Mouse (Mus musculus) lung, postnatal 0 days (tissue): ENCODE results near the gene 6030468B19Rik. TPM values are rescaled to one million over a fixed set of nuclear protein-coding genes. Genes with fewer than 3 reads are reported as not detected.

Experiments used
- ATAC-seq: fragments of 200-750 bp; cut with Nextera tagmentation; 2 replicates; pipeline ENCODE4 v1.8.0; 2017; ENCODE audit warnings: moderate library complexity
- DNase-seq: peaks from one replicate; pipeline ENCODE4 v3.0.0-alpha.2; 2016; ENCODE audit warnings: low spot score
- H3K27ac ChIP-seq: fragments of 300-500 bp; sonication (generic); 2 replicates; pipeline ENCODE4 v1.5.1; 2014; ENCODE audit warnings: antibody characterized with exemption, mild to moderate bottlenecking, low read length, mixed read lengths
- H3K27me3 ChIP-seq: fragments of 300-500 bp; sonication (generic); replicated peaks from 2 replicates; pipeline ENCODE4 v1.6.1; 2014; ENCODE audit warnings: low read length, mixed read lengths; ENCODE audit not compliant: insufficient read depth
- H3K36me3 ChIP-seq: fragments of 300-500 bp; sonication (generic); 2 replicates; pipeline ENCODE4 v1.6.1; 2014; ENCODE audit warnings: low read length, mixed read lengths; ENCODE audit not compliant: insufficient read depth
- H3K4me1 ChIP-seq: fragments of 300-500 bp; sonication (generic); 2 replicates; pipeline ENCODE4 v1.6.1; 2014; ENCODE audit warnings: antibody characterized with exemption, low read depth, low read length, mixed read lengths; ENCODE audit not compliant: insufficient read depth
- H3K4me2 ChIP-seq: fragments of 300-500 bp; sonication (generic); replicated peaks from 2 replicates; pipeline ENCODE4 v1.6.1; 2014; ENCODE audit warnings: low read depth, mild to moderate bottlenecking, low read length, moderate library complexity, mixed read lengths
- H3K4me3 ChIP-seq: fragments of 300-500 bp; sonication (generic); 2 replicates; pipeline ENCODE4 v1.5.1; 2014; ENCODE audit warnings: low read depth, low read length
- H3K9ac ChIP-seq: fragments of 300-500 bp; sonication (generic); replicated peaks from 2 replicates; pipeline ENCODE4 v1.6.1; 2014; ENCODE audit warnings: low read depth, mild to moderate bottlenecking
- H3K9me3 ChIP-seq: fragments of 300-500 bp; sonication (generic); 2 replicates; pipeline ENCODE4 v1.6.1; 2016; ENCODE audit warnings: low read length, mixed read lengths
- CTCF ChIP-seq: IDR thresholded peaks from 2 replicates; pipeline ENCODE4 v1.5.1; 2016; ENCODE audit warnings: antibody characterized with exemption, mild to moderate bottlenecking
- EP300 ChIP-seq: IDR thresholded peaks from 2 replicates; pipeline ENCODE4 v1.6.1; 2016; ENCODE audit warnings: antibody characterized with exemption, mild to moderate bottlenecking, control low read depth
- WGBS: fragments of 180-500 bp; shearing (Covaris S2); extraction: QIAGEN DNeasy Blood & Tissue Kit; methylation state at CpG from one replicate; pipeline ENCODE4 v1.1.7; 2014; 5-methylcytosine and 5-hydroxymethylcytosine counted together
- polyA plus RNA-seq: library from polyadenylated mRNA; unstranded; fragments of >200 nt; fragmentation: Nextera tagmentation; extraction: Ambion mirVana; gene quantifications from 2 replicates; pipeline ENCODE4 v1.2.1, GENCODE M21; 2015

6030468B19Rik gene
- polyA plus RNA-seq, 1 experiment from 2014 or later = not detected

DNA sequence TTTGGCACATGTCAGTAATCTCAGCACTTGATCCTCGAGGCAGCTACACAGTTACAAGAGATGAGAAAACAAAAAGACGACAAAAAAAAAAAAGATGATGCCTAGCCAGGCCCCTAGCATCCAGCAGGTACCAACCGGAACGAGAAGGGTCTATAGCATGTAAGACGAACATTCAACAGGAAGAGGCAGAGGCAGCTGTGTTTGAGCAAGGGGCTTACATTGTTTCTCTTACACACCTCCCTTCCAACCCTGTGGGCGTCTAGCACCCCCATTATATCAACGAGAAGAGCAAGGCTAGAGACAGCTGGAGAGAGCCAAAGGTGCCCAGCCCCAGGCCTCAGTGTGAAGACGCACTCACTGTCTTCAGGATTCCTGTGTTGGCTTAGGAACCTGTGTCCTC, 29.5 kb downstream of the 6030468B19Rik start:
- Histone ChIP-seq H3K9ac (no peak overlapping the region), H3K9me3 (no peaks in the 10 kb centered on the region), H3K4me3 (no peak overlapping the region), H3K4me2 (no peak overlapping the region), H3K27ac (no peak overlapping the region), H3K36me3 (no peaks in the 10 kb centered on the region), H3K27me3 (no peaks in the 10 kb centered on the region), H3K4me1 (peaks cover 66% of the 10 kb centered on the region)
- DNase-seq = no peak
- TF ChIP-seq CTCF (no peak), EP300 (no peak)
- 44% methylated on average over 8 of the region's 8 CpGs for WGBS
- ATAC-seq = no peak

GRCm38 (mm10) chr11:117827386-117827785, 29.9 kb downstream of the 6030468B19Rik start:
- no peaks in the 10 kb centered on the region for H3K36me3 ChIP-seq
- H3K9ac ChIP-seq = no peak overlapping the region
- no peak for ATAC-seq
- no peak overlapping the region for H3K4me2 ChIP-seq
- no peaks in the 10 kb centered on the region for H3K9me3 ChIP-seq
- H3K27ac ChIP-seq = no peak overlapping the region
- WGBS = 30% methylated on average over 3 of the region's 3 CpGs
- H3K27me3 ChIP-seq = no peaks in the 10 kb centered on the region
- TF ChIP-seq CTCF (no peak), EP300 (no peak)
- H3K4me1 ChIP-seq = peaks cover 68% of the 10 kb centered on the region
- DNase-seq = no peak
- no peak overlapping the region for H3K4me3 ChIP-seq

DNA sequence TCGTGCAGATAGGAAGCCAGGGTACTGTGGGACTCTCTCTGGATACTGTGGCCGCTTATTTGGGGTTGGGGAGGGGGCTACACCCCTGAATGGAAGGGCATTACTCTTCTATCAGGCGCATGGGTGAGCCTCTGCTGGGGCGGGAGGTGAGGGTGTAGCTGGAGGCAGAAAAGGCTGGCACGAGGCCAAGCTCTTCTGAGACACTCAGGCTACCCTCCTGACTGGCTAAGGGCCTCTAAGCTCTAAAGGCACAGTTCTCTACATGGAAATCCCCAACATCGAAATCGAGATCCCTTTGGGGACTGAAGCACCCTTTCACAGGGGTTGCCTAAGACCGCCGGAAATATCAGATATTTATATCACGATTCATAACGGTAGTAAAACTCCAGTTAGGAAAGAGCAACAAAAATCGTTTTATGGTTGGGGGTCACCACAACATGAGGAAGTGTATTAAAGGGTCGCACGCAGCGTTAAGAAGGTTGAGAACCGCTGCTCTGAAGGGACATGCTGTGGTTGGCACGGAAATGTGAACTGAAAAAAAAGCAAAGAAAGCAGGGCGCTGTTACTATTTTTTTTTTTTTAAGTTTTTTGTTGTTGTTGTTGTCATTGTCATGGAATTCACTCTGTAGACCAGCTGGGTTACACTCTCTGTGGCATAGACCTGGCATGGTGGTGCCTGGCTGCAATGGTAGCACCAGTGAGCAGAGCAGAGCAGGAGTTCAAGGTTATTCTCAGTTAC, 30.9 kb downstream of the 6030468B19Rik start:
- H3K9ac ChIP-seq = no peak overlapping the region
- H3K27me3 ChIP-seq = no peaks in the 10 kb centered on the region
- no peaks in the 10 kb centered on the region for H3K9me3 ChIP-seq
- peaks cover 60% of the 10 kb centered on the region for H3K4me1 ChIP-seq
- no peaks in the 10 kb centered on the region for H3K36me3 ChIP-seq
- ATAC-seq = peak; percentile 29; the same call in 1 of the 2 replicates
- H3K27ac ChIP-seq = peak overlapping the region; percentile 58; the same call in 1 of the 2 replicates
- no peak overlapping the region for H3K4me2 ChIP-seq
- DNase-seq = peak; percentile 87
- H3K4me3 ChIP-seq = no peak overlapping the region
- TF ChIP-seq CTCF (no peak), EP300 (no peak)
- 39% methylated on average over 18 of the region's 18 CpGs for WGBS

GRCm38 (mm10) chr11:117828888-117829604, 31.6 kb downstream of the 6030468B19Rik start:
- no peak overlapping the region for H3K4me2 ChIP-seq
- DNase-seq = peak; percentile 69
- H3K4me1 ChIP-seq = peaks cover 55% of the 10 kb centered on the region
- H3K36me3 ChIP-seq = no peaks in the 10 kb centered on the region
- no peak overlapping the region for H3K4me3 ChIP-seq
- TF ChIP-seq EP300 (no peak), CTCF (no peak)
- no peaks in the 10 kb centered on the region for H3K9me3 ChIP-seq
- no peak for ATAC-seq
- WGBS = 32% methylated on average over 9 of the region's 9 CpGs
- H3K9ac ChIP-seq = no peak overlapping the region
- H3K27me3 ChIP-seq = no peaks in the 10 kb centered on the region
- H3K27ac ChIP-seq = peak overlapping the region; percentile 58

- 34% methylated on average over 2 of the region's 2 CpGs for WGBS
- H3K36me3 ChIP-seq = no peaks in the 10 kb centered on the region
- H3K9me3 ChIP-seq = no peaks in the 10 kb centered on the region
- no peak for ATAC-seq
- no peak overlapping the region for H3K4me2 ChIP-seq
- no peaks in the 10 kb centered on the region for H3K27me3 ChIP-seq
- H3K9ac ChIP-seq = no peak overlapping the region
- H3K27ac ChIP-seq = peak overlapping the region; percentile 73
- peaks cover 51% of the 10 kb centered on the region for H3K4me1 ChIP-seq
- TF ChIP-seq EP300 = no peak
- TF ChIP-seq CTCF = no peak
- peak; percentile 68 for DNase-seq
- no peak overlapping the region for H3K4me3 ChIP-seq
Measured at GRCm38 (mm10) chr11:117829671-117830215, 32.3 kb downstream of the 6030468B19Rik start.

DNA sequence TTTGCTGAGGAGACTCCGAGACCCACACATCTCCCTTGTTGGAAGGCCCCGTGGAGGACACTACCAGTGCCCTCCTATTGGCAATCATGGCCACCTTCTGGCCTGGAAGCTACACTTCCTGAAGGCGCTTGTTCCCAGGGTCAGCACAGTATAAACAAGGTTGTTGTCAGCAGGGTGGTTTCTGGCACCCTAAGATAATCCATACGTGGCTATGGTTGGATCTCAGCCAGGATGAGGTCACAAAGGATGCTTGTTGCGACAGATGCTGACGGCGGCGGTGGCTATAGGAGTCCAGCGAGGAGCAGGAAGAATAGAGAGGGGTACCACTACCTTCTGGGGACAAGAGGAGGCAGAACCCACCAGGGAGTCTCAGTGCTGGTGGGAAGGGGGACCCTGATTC, 32.9 kb downstream of the 6030468B19Rik start:
- H3K9me3 ChIP-seq = no peaks in the 10 kb centered on the region
- peak overlapping the region; percentile 73 for H3K27ac ChIP-seq
- peak; percentile 5; the same call in 1 of the 2 replicates for TF ChIP-seq CTCF
- TF ChIP-seq EP300 = peak; percentile 52
- ATAC-seq (peak; percentile 40), DNase-seq (peak; percentile 75)
- 40% methylated on average over 9 of the region's 9 CpGs for WGBS
- no peak overlapping the region for H3K4me3 ChIP-seq
- no peak overlapping the region for H3K4me2 ChIP-seq
- H3K9ac ChIP-seq = no peak overlapping the region
- H3K36me3 ChIP-seq = no peaks in the 10 kb centered on the region
- peaks cover 44% of the 10 kb centered on the region for H3K4me1 ChIP-seq
- H3K27me3 ChIP-seq = no peaks in the 10 kb centered on the region
